ENCODE assay signal across 28 mouse cellular contexts in genomic region chr17:42900795-42901194, GRCm38 (mm10). TPM values are rescaled to one million over a fixed set of nuclear protein-coding genes. Genes with fewer than 3 reads are reported as not detected.
DNase-seq lines count a peak whose midpoint lies in the region; ATAC-seq and TF ChIP-seq lines count a peak whose summit lies in the region.
"Had no signal": no experiment of that assay in that cellular context is flagged by ENCODE, and none has a peak within 500 bp of the region (broad histone marks: within the 10 kb centered on the region; RNA-seq: fewer than 3 reads in every experiment).

No protein-coding gene starts in this region.

- 0 out of 2 replicates have a peak, but pooled peaks have one; percentile 27 for TF ChIP-seq EP300 in lung, postnatal 0 days (IDR thresholded peaks at IDR 0.05)
- TF ChIP-seq EP300 in stomach, postnatal 0 days (optimal IDR thresholded peaks at IDR 0.05): no peak

- ATAC-seq in lung, postnatal 0 days: peak; percentile 75
- peak; percentile 90 for ATAC-seq in intestine, postnatal 0 days
- peak; percentile 67 for ATAC-seq in stomach, postnatal 0 days (ENCODE audit: low FRiP score, low TSS enrichment)
- ATAC-seq in midbrain, embryonic 13.5 days: no peak
- ATAC-seq: activated CD4-positive, CD25-positive, alpha-beta regulatory T cell, adult 4 months; forebrain, embryonic 13.5 days; forebrain, postnatal 0 days; hindbrain, postnatal 0 days had no signal

- H3K9me3 ChIP-seq in lung, postnatal 0 days (ENCODE audit: low read length): no peaks in the 10 kb centered on the region
- H3K9me3 ChIP-seq in intestine, postnatal 0 days (ENCODE audit: control insufficient read depth): 0 out of 2 replicates have a peak, but pooled peaks cover 9% of the 10 kb centered on the region
- H3K9me3 ChIP-seq in stomach, postnatal 0 days (ENCODE audit: control insufficient read depth, low read length): no peaks in the 10 kb centered on the region
- H3K9me3 ChIP-seq in midbrain, embryonic 13.5 days: no peaks in the 10 kb centered on the region

- H3K9ac ChIP-seq in lung, postnatal 0 days (replicated peaks; ENCODE audit: low read depth): no peak overlapping the region
- no peak overlapping the region for H3K9ac ChIP-seq in intestine, postnatal 0 days (ENCODE audit: low read depth, low read length)
- no peak overlapping the region for H3K9ac ChIP-seq in stomach, postnatal 0 days (ENCODE audit: low read length)
- no peak overlapping the region for H3K9ac ChIP-seq in midbrain, embryonic 13.5 days (replicated peaks)
- H3K9ac ChIP-seq: forebrain, embryonic 13.5 days; forebrain, postnatal 0 days; heart, embryonic 12.5 days; heart, embryonic 15.5 days; hindbrain, embryonic 14.5 days had no signal

- no peak overlapping the region for H3K27ac ChIP-seq in lung, postnatal 0 days (ENCODE audit: low read length)
- H3K27ac ChIP-seq in intestine, postnatal 0 days (ENCODE audit: low read depth, low read length): peak overlapping the region; percentile 76; the same call in 1 of the 2 replicates
- H3K27ac ChIP-seq in stomach, postnatal 0 days (replicated peaks): peak overlapping the region; percentile 40
- H3K27ac ChIP-seq in midbrain, embryonic 13.5 days: no peak overlapping the region
- H3K27ac ChIP-seq: forebrain, embryonic 10.5 days; forebrain, embryonic 13.5 days; gastrocnemius, adult 2 months; heart, embryonic 15.5 days; hindbrain, embryonic 10.5 days; hindbrain, embryonic 14.5 days; hindbrain, postnatal 0 days had no signal

- no peak overlapping the region for H3K4me3 ChIP-seq in lung, postnatal 0 days (ENCODE audit: low read depth, low read length)
- H3K4me3 ChIP-seq in intestine, postnatal 0 days (ENCODE audit: low read depth, low read length): no peak overlapping the region
- H3K4me3 ChIP-seq in stomach, postnatal 0 days (ENCODE audit: low read depth, low read length): no peak overlapping the region
- no peak overlapping the region for H3K4me3 ChIP-seq in midbrain, embryonic 13.5 days (replicated peaks)
- H3K4me3 ChIP-seq: forebrain, embryonic 10.5 days; forebrain, embryonic 13.5 days; gastrocnemius, adult 2 months; heart, embryonic 12.5 days; heart, embryonic 15.5 days; hindbrain, embryonic 10.5 days had no signal

- no peaks in the 10 kb centered on the region for H3K36me3 ChIP-seq in lung, postnatal 0 days (ENCODE audit: insufficient read depth, low read length)
- no peaks in the 10 kb centered on the region for H3K36me3 ChIP-seq in intestine, postnatal 0 days (ENCODE audit: control insufficient read depth, insufficient read depth)
- H3K36me3 ChIP-seq in stomach, postnatal 0 days (ENCODE audit: control insufficient read depth, insufficient read depth, low read length): no peaks in the 10 kb centered on the region
- H3K36me3 ChIP-seq in midbrain, embryonic 13.5 days: no peaks in the 10 kb centered on the region
- H3K36me3 ChIP-seq: forebrain, embryonic 10.5 days; heart, embryonic 12.5 days; heart, embryonic 15.5 days; hindbrain, embryonic 10.5 days had no signal

- H3K4me2 ChIP-seq in lung, postnatal 0 days (replicated peaks; ENCODE audit: low read depth, low read length): no peak overlapping the region
- H3K4me2 ChIP-seq in intestine, postnatal 0 days (replicated peaks; ENCODE audit: low read depth): no peak overlapping the region
- no peak overlapping the region for H3K4me2 ChIP-seq in stomach, postnatal 0 days (replicated peaks; ENCODE audit: low read depth)
- no peak overlapping the region for H3K4me2 ChIP-seq in midbrain, embryonic 13.5 days (replicated peaks)
- H3K4me2 ChIP-seq: forebrain, embryonic 13.5 days; heart, embryonic 12.5 days; heart, embryonic 15.5 days; hindbrain, embryonic 14.5 days had no signal

- DNase-seq in lung, postnatal 0 days (ENCODE audit: low spot score): peak; percentile 71
- DNase-seq in lung, postnatal 4 days: no peak
- peak; percentile 38 for DNase-seq in ES-CJ7 (ENCODE audit: low read depth, low spot score)
- peak; percentile 25 for DNase-seq in stomach, postnatal 0 days (ENCODE audit: low spot score)
- no peak for DNase-seq in cerebellum, adult 18-20 months
- DNase-seq: adrenal gland, adult 8-10 months; adrenal gland, postnatal 25 days; B cell, adult 2 months; cerebellum, adult 11-12 months; cerebellum, adult 9-10 months; cerebellum, postnatal 14 days; forebrain, postnatal 0 days; gastrocnemius, adult 2 months; gastrocnemius, postnatal 14 days; heart, adult 11 months; heart, postnatal 10 days; heart, postnatal 36 days had no signal

- WGBS in lung, postnatal 0 days: 18% methylated on average over 2 of the region's 2 CpGs
- WGBS in intestine, postnatal 0 days: 26% methylated on average over 2 of the region's 2 CpGs
- WGBS in stomach, postnatal 0 days: 43% methylated on average over 2 of the region's 2 CpGs
- 76% methylated on average over 2 of the region's 2 CpGs for WGBS in midbrain, embryonic 13.5 days

- TF ChIP-seq CTCF in lung, postnatal 0 days (IDR thresholded peaks at IDR 0.05): no peak
- no peak for TF ChIP-seq CTCF in intestine, postnatal 0 days (IDR thresholded peaks at IDR 0.05; ENCODE audit: low read depth)
- no peak for TF ChIP-seq CTCF in stomach, postnatal 0 days (IDR thresholded peaks at IDR 0.05; ENCODE audit: low read depth)

- no peaks in the 10 kb centered on the region for H3K4me1 ChIP-seq in lung, postnatal 0 days (ENCODE audit: insufficient read depth, low read depth, low read length)
- H3K4me1 ChIP-seq in intestine, postnatal 0 days (replicated peaks; ENCODE audit: control insufficient read depth, insufficient read depth, low read length): no peaks in the 10 kb centered on the region
- H3K4me1 ChIP-seq in stomach, postnatal 0 days (replicated peaks; ENCODE audit: control insufficient read depth, insufficient read depth): no peaks in the 10 kb centered on the region
- H3K4me1 ChIP-seq in midbrain, embryonic 13.5 days (replicated peaks): no peaks in the 10 kb centered on the region
- H3K4me1 ChIP-seq: forebrain, embryonic 10.5 days; forebrain, embryonic 13.5 days; heart, embryonic 12.5 days; heart, embryonic 15.5 days; hindbrain, embryonic 10.5 days had no signal

- H3K27me3 ChIP-seq in lung, postnatal 0 days (replicated peaks; ENCODE audit: insufficient read depth, low read length): no peaks in the 10 kb centered on the region
- no peaks in the 10 kb centered on the region for H3K27me3 ChIP-seq in intestine, postnatal 0 days (replicated peaks; ENCODE audit: control insufficient read depth, insufficient read depth, low read length)
- H3K27me3 ChIP-seq in stomach, postnatal 0 days (ENCODE audit: control insufficient read depth, insufficient read depth, low read length): no peaks in the 10 kb centered on the region
- no peaks in the 10 kb centered on the region for H3K27me3 ChIP-seq in midbrain, embryonic 13.5 days
- H3K27me3 ChIP-seq: CH12.LX; forebrain, embryonic 13.5 days; heart, embryonic 12.5 days; heart, embryonic 15.5 days had no signal

RNA-seq across cellular contexts. Expression of gene Cd2ap, which starts 24.3 kb away (rescaled TPM):
- 23.1 and 27.3 TPM in 2 replicates for polyA plus RNA-seq in lung, postnatal 0 days (2015; fragmentation: Nextera tagmentation; extraction: Ambion mirVana)
- 37.4 and 42.6 TPM in 2 replicates for polyA plus RNA-seq in intestine, postnatal 0 days (2015; fragmentation: Nextera tagmentation; extraction: Ambion mirVana)
- polyA plus RNA-seq in stomach, postnatal 0 days (2015; fragmentation: Nextera tagmentation; extraction: Ambion mirVana): 26.3 and 29.4 TPM in 2 replicates
- polyA plus RNA-seq in midbrain, embryonic 13.5 days (2015; fragmentation: Nextera tagmentation; extraction: Ambion mirVana): 8.3 and 8.7 TPM in 2 replicates

Comparison
In these comparisons a context has a peak if more than half of its experiments do, and no peak if none do; other contexts are left out.
1. DNase-seq: peak in lung, postnatal 0 days (single experiment), ES-CJ7 (single experiment) and stomach, postnatal 0 days (single experiment); none in lung, postnatal 4 days (0 of 2) and cerebellum, adult 18-20 months (0 of 2).
2. H3K27ac ChIP-seq: peak in intestine, postnatal 0 days (single experiment) and stomach, postnatal 0 days (single experiment); none in lung, postnatal 0 days (single experiment) and midbrain, embryonic 13.5 days (single experiment).